Mouse (Mus musculus): ENCODE data around the gene Tns1. TPM values are rescaled to one million over a fixed set of nuclear protein-coding genes. Genes with fewer than 3 reads are reported as not detected.

The Tns1 gene
- polyA plus RNA-seq, 1 experiment = 26.4 TPM

DNA sequence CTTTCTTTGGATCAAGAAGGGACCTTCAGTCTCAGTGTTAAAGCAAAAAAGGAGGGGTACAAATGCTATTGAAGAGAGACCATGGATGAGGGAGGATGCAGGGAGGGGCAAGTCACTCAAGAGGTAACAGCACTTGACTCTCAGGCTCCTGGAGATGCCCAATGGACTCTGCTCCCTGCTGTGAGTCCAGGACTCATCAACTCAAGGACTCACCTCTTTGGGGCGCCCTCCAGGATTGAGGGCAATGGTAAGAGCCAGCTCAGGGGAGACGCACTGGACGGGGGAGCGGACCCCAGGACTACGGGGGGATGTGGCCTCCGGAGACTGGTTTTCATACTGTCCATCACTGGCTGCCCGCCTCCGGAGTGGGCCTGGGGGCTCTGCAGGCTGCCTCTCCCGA lies 182.6 kb downstream of the Tns1 start:
- Histone ChIP-seq H3K27ac (ENCODE audit: control insufficient read depth, insufficient read depth, low read depth, low read length, poor library complexity) (no peak overlapping the region), H3K4me3 (replicated peaks; ENCODE audit: control insufficient read depth, low read depth, low read length) (no peak overlapping the region), H3K4me1 (ENCODE audit: control insufficient read depth, insufficient read depth, low read length) (no peaks in the 10 kb centered on the region)
- 92% methylated on average over 9 of the region's 9 CpGs for WGBS
- no peak for TF ChIP-seq CTCF (IDR thresholded peaks at IDR 0.05; ENCODE audit: control insufficient read depth, insufficient read depth, low read length)
- TF ChIP-seq POLR2A (IDR thresholded peaks at IDR 0.05; ENCODE audit: borderline replicate concordance, control insufficient read depth, low read depth, low read length) = no peak

DNA sequence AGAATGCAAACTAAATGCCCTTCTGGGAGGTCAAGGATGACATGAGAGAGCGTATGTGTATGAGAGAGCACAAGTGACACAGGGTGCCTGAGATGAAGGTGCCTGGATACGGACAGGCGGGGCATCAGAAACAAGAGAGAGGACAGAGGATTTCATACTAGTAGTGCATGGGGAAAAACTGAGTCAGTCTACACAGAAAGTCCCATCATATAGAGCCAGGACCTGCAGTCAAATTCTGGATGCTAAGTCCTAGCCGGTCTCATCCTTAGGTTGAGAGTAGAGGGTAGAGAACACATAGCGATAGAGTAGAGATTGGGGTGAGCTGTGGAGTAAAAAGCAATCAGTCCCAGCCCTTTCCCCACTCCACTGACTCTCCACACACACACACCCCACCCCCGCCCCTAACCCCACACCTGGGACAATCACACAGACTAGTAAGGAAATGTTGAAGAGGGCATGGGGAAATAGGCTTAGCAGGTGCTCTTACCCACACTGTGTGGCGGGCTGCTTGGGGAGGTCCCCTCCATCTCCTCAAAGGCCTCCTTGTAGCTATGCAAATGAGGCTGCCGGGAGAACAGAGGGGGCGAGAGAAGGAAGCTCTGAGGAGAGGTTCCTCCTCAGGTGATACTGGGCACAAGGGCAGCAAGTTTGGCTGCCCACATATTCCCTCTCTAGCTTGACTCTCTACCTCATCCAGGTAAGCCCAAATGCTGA lies 183.6 kb downstream of the Tns1 start:
- TF ChIP-seq CTCF (IDR thresholded peaks at IDR 0.05; ENCODE audit: control insufficient read depth, insufficient read depth, low read length) (no peak), POLR2A (IDR thresholded peaks at IDR 0.05; ENCODE audit: borderline replicate concordance, control insufficient read depth, low read depth, low read length) (no peak)
- Histone ChIP-seq H3K27ac (ENCODE audit: control insufficient read depth, insufficient read depth, low read depth, low read length, poor library complexity) (no peak overlapping the region), H3K4me1 (ENCODE audit: control insufficient read depth, insufficient read depth, low read length) (no peaks in the 10 kb centered on the region), H3K4me3 (replicated peaks; ENCODE audit: control insufficient read depth, low read depth, low read length) (no peak overlapping the region)
- 86% methylated on average over 9 of the region's 9 CpGs for WGBS

DNA sequence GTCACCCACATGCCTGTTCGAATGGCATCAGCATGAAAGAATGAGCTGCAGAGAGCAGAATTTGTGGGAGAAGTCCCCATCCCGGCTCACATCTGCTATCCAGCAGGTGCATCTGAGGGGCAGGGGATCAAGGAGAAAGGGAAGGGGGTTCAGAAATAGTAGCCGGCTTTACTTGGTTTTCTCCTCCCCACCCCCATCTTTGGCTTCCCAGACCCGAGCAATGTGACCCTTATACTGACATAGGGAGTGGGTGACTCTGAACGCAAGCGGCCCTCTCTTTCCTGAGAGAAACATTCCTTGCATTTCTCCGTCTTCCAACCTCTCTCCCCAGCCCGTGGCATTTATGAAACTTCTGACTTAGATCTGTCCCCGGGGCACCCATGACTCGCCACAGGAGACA lies 185.7 kb downstream of the Tns1 start:
- TF ChIP-seq CTCF (IDR thresholded peaks at IDR 0.05; ENCODE audit: control insufficient read depth, insufficient read depth, low read length) = no peak
- no peak for TF ChIP-seq POLR2A (IDR thresholded peaks at IDR 0.05; ENCODE audit: borderline replicate concordance, control insufficient read depth, low read depth, low read length)
- no peaks in the 10 kb centered on the region for H3K4me1 ChIP-seq (ENCODE audit: control insufficient read depth, insufficient read depth, low read length)
- no peak overlapping the region for H3K4me3 ChIP-seq (replicated peaks; ENCODE audit: control insufficient read depth, low read depth, low read length)
- 85% methylated on average over 10 of the region's 10 CpGs for WGBS
- no peak overlapping the region for H3K27ac ChIP-seq (ENCODE audit: control insufficient read depth, insufficient read depth, low read depth, low read length, poor library complexity)

DNA sequence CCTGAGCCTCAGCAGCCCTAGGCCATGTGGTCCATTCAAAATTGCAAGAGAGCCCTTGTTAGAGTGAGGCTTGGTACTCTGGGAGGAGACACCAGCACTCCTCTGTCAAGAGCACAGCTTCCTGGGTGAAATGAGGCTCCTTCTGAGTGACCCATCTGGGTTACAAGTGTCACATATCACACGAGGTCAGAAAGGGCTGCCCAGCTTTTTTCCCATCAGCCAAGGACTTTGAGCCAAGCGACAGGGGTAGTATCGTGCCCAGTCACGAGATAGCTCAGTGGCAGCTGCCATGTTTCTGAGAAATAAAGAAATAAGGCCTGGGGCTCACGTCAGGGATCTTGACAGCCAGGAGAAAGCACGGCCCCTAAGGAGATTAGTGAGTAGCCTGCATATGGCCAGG lies 186.4 kb downstream of the Tns1 start:
- TF ChIP-seq POLR2A (IDR thresholded peaks at IDR 0.05; ENCODE audit: borderline replicate concordance, control insufficient read depth, low read depth, low read length) = no peak
- TF ChIP-seq CTCF (IDR thresholded peaks at IDR 0.05; ENCODE audit: control insufficient read depth, insufficient read depth, low read length) = no peak
- WGBS = 81% methylated on average over 6 of the region's 6 CpGs
- H3K4me3 ChIP-seq (replicated peaks; ENCODE audit: control insufficient read depth, low read depth, low read length) = no peak overlapping the region

DNA sequence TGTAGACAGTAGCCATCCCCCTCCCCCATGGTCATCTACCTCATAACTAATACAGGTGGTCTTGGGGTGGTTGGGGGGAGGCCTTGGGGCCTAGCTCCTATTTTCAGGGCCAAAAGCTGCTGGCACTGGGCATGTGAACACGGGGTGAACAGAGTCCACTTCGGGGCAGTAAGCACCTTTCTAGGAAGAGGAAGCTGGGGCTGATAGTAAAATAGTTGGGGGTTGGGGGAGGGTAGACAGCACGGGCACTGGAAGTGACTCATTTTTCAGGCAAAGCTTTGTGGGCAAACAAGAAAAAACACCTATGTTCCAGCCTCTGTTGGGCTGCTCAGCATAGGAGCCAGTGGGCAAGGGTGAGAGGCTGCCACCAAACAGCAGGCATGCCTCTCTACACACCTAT lies 187.7 kb downstream of the Tns1 start:
- no peaks in the 10 kb centered on the region for H3K4me1 ChIP-seq (ENCODE audit: control insufficient read depth, insufficient read depth, low read length)
- WGBS = 6% methylated on average over 3 of the region's 3 CpGs
- H3K4me3 ChIP-seq (replicated peaks; ENCODE audit: control insufficient read depth, low read depth, low read length) = no peak overlapping the region
- no peak overlapping the region for H3K27ac ChIP-seq (ENCODE audit: control insufficient read depth, insufficient read depth, low read depth, low read length, poor library complexity)
- TF ChIP-seq POLR2A (IDR thresholded peaks at IDR 0.05; ENCODE audit: borderline replicate concordance, control insufficient read depth, low read depth, low read length) (no peak), CTCF (IDR thresholded peaks at IDR 0.05; ENCODE audit: control insufficient read depth, insufficient read depth, low read length) (no peak)

More for the DNA sequence above, 186.4 kb downstream of the Tns1 start:
- Histone ChIP-seq H3K27ac (ENCODE audit: control insufficient read depth, insufficient read depth, low read depth, low read length, poor library complexity) (no peak overlapping the region), H3K4me1 (ENCODE audit: control insufficient read depth, insufficient read depth, low read length) (no peaks in the 10 kb centered on the region)

DNA sequence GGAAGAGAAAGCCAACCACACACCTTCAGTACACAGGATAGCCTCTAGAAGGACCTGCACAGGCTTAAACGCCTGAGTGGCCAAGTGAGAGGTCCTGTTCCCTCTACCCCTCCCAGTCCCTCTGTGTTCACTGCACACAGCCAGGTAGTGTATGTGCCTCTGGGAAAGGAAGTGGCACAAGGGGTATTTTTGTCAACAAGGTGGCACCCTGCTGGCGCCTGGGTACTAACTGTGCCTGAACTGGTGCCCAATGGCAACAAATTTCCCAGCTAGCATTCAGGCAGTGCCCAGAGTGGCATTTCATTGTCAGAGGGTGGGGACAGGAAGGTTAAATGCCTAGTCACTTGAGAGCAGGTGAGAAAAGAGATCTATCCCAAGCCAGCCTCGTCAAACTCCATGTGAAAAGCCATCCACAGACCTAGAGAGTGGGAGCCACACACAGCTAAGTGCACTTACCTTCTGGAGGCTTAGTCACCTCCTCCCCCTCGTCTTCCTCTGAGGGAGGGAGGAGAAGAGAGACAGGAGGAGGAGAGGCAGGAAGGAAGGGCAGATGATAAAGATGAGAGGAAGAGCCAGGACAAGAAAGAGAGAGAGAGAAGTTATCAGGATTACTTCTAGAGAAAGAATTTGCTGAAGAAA lies 188.7 kb downstream of the Tns1 start:
- Histone ChIP-seq H3K4me3 (replicated peaks; ENCODE audit: control insufficient read depth, low read depth, low read length) (no peak overlapping the region), H3K27ac (ENCODE audit: control insufficient read depth, insufficient read depth, low read depth, low read length, poor library complexity) (no peak overlapping the region), H3K4me1 (ENCODE audit: control insufficient read depth, insufficient read depth, low read length) (no peaks in the 10 kb centered on the region)
- TF ChIP-seq CTCF (IDR thresholded peaks at IDR 0.05; ENCODE audit: control insufficient read depth, insufficient read depth, low read length) = no peak
- 64% methylated on average over 4 of the region's 4 CpGs for WGBS

DNA sequence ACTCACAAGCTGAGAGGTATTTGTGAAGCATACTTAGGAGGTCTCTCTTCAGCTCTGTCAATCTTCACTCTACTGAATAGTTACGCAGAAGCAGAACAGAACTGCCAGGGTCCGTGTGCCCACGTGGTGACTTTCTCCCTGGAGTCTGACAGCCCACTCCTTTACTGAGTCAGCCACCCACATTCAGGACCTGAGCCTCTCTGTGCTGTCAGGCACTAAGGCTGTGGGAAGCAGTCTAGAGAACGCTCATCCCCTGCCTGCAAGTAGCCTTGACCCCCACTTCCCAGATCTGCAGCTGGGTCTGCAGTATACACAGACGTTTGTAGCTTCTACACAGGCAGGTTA lies 191.1 kb downstream of the Tns1 start:
- no peak for TF ChIP-seq CTCF (IDR thresholded peaks at IDR 0.05; ENCODE audit: control insufficient read depth, insufficient read depth, low read length)
- no peak for TF ChIP-seq POLR2A (IDR thresholded peaks at IDR 0.05; ENCODE audit: borderline replicate concordance, control insufficient read depth, low read depth, low read length)
- H3K4me3 ChIP-seq (replicated peaks; ENCODE audit: control insufficient read depth, low read depth, low read length) = no peak overlapping the region
- WGBS = 84% methylated on average over 5 of the region's 5 CpGs

DNA sequence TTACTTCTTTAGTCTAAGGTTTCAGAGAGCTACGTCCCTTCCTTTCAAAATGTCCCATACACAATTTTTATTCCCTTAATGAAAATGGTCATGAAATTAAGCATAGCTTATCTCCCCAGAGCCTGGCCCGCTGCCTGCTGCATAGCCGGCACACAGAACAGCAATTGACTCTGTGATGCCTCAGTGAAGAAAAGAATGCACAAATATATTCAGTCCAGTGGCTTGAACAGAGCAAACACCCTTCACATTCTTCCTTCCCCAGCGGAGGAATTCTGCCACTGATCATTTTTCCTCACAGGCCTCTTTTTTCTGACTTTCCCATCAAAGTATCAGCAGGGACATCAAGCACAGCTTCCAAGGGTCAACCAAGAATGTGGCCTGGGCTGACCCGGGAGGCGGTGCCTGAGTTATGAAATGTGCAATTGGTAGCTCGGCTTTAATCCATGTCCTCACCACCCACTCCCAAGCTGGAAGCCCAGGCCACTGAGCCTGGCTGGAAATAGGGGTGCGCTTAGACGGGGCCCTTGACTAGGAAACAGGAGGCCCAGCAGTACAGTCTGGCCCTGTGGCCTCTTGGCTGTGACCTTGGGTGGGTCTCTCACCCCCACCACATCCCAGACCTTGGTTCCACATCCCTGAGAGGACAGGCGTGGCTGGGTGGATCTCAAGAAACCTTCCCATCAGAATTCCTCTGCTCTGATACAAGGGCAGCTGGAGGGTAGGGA lies 191.7 kb downstream of the Tns1 start:
- WGBS = 80% methylated on average over 10 of the region's 10 CpGs
- H3K27ac ChIP-seq (ENCODE audit: control insufficient read depth, insufficient read depth, low read depth, low read length, poor library complexity) = no peak overlapping the region
- H3K4me1 ChIP-seq (ENCODE audit: control insufficient read depth, insufficient read depth, low read length) = no peaks in the 10 kb centered on the region
- TF ChIP-seq POLR2A (IDR thresholded peaks at IDR 0.05; ENCODE audit: borderline replicate concordance, control insufficient read depth, low read depth, low read length) (no peak), CTCF (IDR thresholded peaks at IDR 0.05; ENCODE audit: control insufficient read depth, insufficient read depth, low read length) (no peak)
- no peak overlapping the region for H3K4me3 ChIP-seq (replicated peaks; ENCODE audit: control insufficient read depth, low read depth, low read length)

More for the DNA sequence above, 191.1 kb downstream of the Tns1 start:
- H3K27ac ChIP-seq (ENCODE audit: control insufficient read depth, insufficient read depth, low read depth, low read length, poor library complexity) = no peak overlapping the region
- H3K4me1 ChIP-seq (ENCODE audit: control insufficient read depth, insufficient read depth, low read length) = no peaks in the 10 kb centered on the region

Measured in bone marrow, adult 2 months (tissue).